Mouse (Mus musculus) embryo, embryonic 10.5 days (tissue): ENCODE measurements around the gene Ccdc61.

Source experiments
- DNase-seq: peaks from one replicate; pipeline ENCODE4 v3.0.0-alpha.2; 2015; ENCODE audit warnings: low spot score

Gene Ccdc61

GRCm38 (mm10) chr7:18858310-18858916 lies 51.8 kb downstream of the Ccdc61 start:
- peak; percentile 22 for DNase-seq

- DNase-seq = no peak
Observed at GRCm38 (mm10) chr7:18848395-18848794, 61.8 kb downstream of the Ccdc61 start.

GRCm38 (mm10) chr7:18844811-18845210 lies 65.4 kb downstream of the Ccdc61 start:
- no peak for DNase-seq

- DNase-seq = no peak
Observed at GRCm38 (mm10) chr7:18841174-18841567, 69.0 kb downstream of the Ccdc61 start.
